Mouse (Mus musculus) liver, adult (tissue): ENCODE measurements around the gene Nrip1.

Source experiments
- GATA4 ChIP-seq: IDR thresholded peaks from 2 replicates; pipeline ENCODE4 v1.6.1; 2014; ENCODE audit warnings: mild to moderate bottlenecking, low read length; ENCODE audit not compliant: insufficient replicate concordance

Nrip1 gene

DNA sequence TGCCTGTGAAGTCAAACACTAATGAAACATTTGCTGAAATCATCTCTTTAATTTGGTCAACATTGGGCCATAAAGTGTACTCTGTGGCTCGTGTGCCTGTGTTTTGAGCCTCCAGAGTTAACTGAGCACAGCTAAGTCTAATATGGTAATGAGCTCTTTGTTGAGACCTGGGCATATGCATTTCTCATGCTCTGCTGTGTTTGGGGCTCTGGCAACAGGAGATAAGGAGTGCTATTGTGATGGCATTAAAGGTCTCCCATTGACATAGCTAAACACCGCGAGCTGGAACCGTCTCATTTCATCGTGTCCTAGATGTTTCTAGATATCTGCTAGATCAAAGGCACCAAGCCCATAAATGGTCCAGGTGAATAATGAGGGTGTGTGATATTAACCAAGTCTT lies 12.9 kb upstream of the Nrip1 start:
- no peak for TF ChIP-seq GATA4

DNA sequence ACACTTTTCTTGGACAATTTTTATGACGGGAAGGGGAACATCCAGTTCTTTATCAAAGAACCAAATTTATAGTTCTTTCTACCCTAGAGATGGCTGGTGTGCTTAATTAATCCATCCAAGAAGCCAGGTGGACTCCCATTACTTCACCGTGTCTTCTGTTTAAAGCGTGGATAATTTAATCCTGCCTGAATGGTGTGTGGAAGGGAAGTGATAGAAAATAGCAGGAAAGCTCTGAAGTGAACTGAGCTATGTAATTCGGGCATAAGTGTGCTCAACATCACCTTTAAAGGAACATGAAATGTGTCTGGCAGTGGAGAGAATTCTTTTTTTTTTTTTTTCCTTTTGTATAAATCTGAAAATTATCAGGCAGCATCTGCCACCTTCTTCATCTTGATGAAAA lies 12.4 kb upstream of the Nrip1 start:
- no peak for TF ChIP-seq GATA4

DNA sequence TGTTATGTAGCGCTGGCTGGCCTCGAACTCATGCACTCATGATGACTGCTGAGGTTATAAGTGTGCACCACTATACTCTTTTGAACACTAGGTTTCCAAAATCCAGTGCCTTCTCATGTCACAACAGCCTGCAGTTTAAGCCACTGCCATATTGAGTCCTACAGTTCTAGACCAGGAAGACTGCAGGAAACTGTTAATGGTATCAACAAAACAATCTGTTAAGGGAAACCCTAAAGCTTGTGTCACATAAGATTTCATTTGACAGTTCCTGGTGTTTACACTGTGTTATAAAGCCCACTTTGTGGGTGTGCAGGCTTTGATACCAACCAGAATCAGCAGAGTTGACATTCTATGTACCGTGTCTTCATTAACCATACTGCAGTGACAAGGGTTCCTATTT lies 3.6 kb upstream of the Nrip1 start:
- no peak for TF ChIP-seq GATA4

DNA sequence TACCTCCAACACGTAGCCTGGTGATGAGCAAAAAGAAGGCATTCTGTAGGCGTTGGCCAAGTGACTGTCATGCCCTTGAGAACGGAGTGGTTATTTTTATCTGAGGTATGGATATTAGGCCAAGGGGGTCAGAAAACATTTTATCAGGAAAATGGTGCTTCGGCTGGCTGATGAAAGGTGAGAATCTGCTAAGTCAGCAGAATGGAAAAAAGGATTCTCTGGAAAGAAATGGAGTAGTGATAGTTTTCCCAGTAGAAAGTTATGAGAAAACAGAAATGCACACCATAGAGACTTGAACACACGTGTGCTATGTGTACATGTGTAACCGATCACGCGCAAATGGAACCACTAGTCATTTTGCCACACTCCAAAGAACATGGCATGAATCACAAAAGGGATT lies 3.0 kb upstream of the Nrip1 start:
- TF ChIP-seq GATA4 = no peak

DNA sequence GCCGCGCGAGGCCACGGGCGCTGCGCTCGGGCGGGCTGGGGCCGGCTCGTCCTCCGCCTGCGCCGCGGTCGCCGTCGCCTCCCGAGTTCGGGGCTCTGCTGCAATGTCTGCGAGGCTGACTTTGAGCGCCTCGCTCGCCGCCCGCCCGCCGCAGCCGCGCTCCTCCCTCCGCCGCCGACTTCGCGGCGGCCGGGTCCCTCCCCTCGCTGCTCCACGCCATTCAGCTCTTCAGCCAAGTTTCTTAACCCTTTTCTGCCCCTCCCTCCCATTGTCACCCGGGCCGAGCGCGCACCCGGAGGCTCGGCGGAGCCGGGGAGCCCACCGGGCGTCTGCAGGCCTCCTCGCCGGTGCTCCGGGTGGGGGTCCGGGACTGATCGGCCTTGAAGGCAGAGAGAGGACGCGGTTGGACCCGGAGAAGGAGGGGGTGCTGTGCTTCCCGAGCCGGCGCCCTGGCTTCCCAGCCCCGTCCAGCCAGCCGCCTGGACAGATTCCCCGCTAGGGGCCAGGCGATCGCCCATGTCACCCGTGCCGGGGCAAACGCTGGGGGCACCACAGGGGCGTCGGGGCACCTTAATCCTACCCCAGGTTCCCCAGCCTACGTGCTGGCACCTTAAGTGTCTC lies 576 bp downstream of the Nrip1 start:
- TF ChIP-seq GATA4 = peak; percentile 12; the same call in 1 of the 2 replicates

DNA sequence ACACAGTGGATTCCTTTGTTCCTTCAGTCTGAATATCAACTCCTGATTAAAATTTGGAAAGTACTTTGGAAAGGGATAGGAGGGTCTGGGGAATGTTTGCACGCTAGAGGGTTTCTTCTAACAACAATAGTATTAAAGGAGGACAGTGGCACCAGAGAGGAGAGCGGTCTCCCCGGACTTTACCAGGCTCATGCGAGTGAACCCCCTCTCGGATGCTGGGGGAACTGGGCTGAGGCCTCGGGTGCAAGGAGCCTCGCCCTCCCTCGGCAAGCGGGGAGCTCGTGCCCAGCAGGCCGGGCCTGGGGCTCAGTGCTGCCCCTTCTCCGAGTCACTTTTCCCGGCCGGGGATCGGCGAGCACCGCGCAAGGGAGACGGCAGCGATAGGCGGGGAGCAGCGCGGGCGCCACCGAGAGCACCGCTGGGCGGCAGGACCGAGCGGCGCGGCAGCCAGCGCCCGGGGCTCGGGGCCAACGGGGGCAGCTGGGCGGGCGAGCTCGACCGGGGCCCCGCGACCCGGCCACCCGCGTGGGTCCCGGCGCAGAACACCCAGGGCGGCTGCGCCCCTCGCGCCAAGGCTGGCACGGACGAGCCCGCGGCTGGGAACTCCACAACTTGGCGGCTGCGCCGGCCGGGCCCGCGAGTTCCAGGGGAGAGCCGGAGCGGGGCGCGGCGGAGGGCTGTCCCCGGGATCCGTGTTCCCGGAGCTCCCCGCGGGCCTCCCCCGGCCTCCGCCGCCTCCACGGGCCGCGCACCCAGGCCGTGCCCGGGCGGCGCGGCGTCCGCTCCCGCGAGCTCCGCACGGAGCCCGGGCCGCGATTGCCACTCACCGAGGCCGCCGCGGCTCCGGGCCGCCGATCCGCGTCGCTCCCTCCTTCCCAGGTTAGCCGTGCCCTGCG lies 1.3 kb downstream of the Nrip1 start:
- TF ChIP-seq GATA4 = peak; percentile 4; the same call in 1 of the 2 replicates

DNA sequence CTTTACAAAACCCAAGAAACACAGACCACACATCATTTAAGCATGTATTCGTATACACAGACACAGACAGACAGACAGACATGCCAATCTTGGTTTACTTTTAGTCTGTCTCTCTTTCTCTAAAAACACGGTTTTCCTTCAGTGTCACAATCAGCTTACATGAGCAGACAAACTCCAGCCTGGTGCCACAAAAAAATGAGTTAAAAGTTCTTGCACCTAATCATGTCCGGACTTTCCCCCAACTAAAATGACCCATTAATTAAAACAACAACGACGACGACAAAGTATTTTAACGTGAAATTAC lies 2.1 kb downstream of the Nrip1 start:
- no peak for TF ChIP-seq GATA4

DNA sequence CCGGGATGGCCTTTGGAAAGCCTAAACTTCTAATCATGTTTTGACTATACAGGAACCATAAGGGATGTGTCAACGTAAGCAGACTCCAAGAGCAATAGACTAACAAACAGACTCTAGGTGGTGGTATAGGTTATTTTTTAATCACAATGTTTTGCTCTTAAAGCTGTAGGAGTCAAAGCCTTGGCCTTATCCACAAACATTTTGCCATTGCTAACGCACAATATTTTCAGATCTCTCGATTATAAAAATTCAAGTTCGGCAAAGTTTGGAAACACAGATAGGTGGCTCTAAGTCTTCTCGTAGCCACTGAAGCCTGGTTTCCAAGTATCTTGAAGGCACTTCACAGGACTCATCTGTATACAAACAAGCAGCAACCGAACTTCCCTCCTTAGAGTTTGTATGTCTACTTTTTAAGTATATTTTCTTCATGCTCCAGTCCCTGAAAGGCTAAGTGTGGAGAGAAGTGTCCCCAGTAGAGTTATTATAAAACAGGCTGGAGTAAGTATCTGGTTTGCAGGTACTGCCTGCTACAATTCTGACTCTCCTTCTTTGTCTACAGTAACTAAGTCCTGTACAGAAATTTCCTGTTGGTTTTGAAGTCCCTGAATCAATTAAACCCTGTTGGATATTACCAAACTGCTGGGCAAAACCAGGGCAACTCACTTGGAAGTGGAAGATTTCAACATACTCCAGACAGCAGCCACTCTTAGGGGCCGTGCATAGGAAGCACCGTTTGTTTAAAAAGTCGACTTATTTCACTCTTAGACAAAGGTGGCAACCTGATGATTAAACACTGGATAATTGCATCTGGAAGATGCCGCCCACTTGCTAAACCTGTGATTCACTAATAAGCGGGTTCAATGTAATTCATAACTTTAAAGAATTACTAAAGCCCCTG lies 2.7 kb downstream of the Nrip1 start:
- TF ChIP-seq GATA4 = no peak

DNA sequence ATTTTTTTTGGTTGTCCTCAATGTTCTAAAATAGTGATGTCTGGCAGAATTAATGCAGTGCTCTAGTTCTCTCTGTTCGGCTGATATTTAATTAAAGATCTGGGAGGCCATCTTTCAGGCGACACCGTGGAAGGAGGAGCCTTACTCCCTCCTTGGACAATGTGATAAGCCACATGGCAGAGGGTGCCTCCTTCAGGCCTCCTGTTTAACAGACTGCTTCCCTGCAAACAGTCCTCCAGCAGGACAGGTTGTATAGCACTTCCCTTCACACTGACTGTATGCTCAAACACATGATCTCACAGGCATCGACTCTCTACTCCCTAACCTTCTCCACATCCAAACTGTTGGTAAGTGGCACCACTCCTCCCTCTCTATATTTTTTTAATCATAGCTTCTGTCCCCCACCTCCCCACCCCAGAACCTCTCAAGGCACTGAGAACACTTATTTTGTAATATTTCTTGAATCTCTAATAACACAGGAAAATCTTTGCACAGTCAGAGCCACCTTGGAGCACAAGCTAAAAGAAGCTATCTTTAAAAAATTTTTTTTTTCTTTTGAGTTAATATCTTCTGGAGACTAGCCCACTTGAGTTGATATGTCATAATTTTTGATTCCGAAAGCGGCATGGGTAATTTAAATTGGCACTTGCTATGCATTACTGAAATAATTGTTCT lies 3.4 kb downstream of the Nrip1 start:
- TF ChIP-seq GATA4 = no peak

DNA sequence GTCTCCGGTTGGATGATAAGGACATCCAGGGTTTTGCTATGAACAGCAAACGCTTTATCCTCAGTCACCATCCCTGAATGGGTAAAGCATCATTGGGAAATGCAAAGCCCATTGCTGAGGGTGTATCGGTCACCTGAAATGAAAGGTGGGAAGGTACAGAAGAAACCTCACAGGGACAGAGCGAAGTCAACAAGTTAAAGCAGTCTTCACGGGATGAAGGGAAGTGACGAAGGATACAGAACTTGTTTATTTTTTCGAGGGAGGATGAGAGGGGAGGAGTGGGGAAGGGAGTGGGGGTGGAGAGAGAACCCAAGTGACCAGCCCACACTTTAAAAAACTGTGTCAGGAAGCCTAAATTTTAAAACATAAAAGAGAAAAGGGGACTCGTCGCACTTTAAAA lies 4.4 kb downstream of the Nrip1 start:
- TF ChIP-seq GATA4 = no peak

DNA sequence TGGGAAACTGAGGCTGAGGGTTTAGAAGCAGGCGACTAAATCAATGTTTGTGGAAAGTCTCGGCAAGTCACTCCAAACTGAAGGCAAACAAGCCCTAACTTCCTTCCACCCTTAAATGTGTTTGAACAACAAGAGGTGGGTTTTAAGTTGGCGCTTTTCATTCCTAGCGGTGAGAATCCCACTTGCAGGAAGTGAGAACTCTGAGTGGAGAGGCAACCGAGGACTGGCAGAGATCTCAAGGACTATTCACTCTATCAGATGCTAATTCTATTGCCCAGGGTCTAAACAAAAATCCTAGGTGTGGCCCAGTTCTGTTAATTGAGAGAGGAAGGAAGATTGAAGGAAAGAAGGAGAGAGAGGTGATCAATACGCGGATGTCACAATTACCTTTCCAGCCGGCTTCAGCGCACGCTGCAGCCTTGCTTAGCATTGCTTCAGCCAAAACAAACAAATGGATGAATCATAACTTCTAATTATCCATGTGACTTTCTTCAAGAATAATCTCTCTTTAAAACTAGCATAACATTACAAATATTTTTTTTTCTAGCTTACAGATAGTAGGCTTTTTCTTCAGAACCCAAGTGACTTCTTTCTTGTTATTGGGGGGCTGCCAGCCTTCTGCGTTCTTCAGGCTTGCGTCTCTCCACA lies 6.2 kb downstream of the Nrip1 start:
- no peak for TF ChIP-seq GATA4

DNA sequence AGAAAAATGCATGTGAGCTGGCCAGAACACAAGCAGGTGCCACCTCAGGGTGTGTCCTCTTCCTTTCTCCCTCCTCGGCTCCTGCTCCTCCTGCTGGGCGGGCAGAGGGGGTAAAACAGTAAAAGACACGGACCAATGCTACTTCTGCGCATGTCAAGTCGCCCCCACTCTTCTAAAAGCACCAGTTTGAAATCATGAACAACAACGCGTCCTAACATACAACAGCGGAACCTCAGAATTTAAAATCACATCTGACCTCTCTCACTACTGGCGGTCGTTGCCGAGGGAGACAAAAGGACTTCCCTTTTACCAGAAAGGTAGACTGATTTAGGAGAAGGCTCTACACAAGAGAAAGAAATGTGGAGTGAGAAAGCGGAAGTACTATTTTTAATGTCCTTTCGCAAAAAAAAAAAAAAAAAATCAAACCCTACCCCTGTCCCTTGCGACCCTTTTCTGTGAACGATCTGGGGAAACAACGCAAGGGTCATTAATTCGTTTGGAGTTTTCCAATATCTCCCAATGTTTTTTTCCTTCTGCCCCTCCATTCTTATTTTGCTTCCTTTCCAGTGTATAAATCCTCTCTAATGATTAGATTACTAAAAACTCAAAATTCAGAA lies 7.7 kb downstream of the Nrip1 start:
- TF ChIP-seq GATA4 = no peak

DNA sequence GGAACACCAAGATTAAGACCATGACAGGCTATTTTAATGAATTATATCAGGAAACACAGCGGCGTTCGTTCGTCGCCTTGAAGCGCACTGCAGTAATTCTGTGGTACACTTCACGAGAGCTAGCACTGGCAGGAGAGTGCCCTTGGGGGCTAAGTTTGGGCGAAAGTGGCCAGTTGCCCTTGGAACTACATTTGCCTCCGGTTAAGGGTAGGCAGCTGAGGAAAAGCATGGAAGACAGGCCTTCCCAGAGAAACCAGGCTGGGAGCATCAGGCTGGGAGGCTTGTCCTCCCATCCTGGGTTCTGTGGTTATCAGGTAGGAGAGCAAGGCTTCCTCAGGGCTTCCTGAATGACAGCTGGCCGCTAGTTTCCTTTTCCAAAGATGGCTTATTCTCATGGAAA lies 8.4 kb downstream of the Nrip1 start:
- TF ChIP-seq GATA4 = no peak; the same call in 1 of the 2 replicates

DNA sequence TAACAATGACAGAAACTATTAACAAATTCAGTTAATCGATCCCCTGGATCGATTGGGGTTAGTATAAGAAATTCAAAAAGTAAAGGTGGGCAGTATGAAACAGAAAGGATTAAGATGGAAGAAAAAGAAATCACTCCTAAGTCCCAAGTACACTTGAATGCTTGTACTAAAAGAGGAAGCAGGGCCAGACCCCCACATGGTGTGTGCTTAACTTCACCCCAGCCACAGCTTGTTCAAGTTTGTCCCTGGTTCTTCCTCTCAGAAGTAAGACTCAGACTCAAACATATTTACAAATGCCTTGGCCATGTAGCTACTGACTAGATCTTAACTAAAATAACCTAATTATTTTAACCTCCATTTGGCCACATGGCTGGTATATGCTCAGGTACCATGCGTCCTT lies 10.0 kb downstream of the Nrip1 start:
- TF ChIP-seq GATA4 = no peak
